Mouse (Mus musculus): ENCODE results near the gene Uhmk1. TPM values are rescaled to one million over a fixed set of nuclear protein-coding genes. Genes with fewer than 3 reads are reported as not detected.

Uhmk1 gene
- polyA plus RNA-seq, 1 experiment: 0.74 TPM

- no peak overlapping the region for H3K4me3 ChIP-seq (replicated peaks)
- peaks cover 9% of the 10 kb centered on the region for H3K4me1 ChIP-seq
- no peaks in the 10 kb centered on the region for H3K36me3 ChIP-seq (replicated peaks; ENCODE audit: low read length)
- H3K9me3 ChIP-seq: peaks cover 7% of the 10 kb centered on the region
- H3K27me3 ChIP-seq (replicated peaks): no peaks in the 10 kb centered on the region
- TF ChIP-seq GATA1 (IDR thresholded peaks at IDR 0.05; ENCODE audit: borderline replicate concordance, low read length) (no peak), FLI1 (IDR thresholded peaks at IDR 0.05; ENCODE audit: low read length) (no peak)
Measured at GRCm38 (mm10) chr1:170182706-170183105, 32.5 kb downstream of the Uhmk1 start.

GRCm38 (mm10) chr1:170176661-170177239 is 38.4 kb downstream of the Uhmk1 start:
- Histone ChIP-seq H3K4me3 (replicated peaks) (no peak overlapping the region), H3K36me3 (replicated peaks; ENCODE audit: low read length) (no peaks in the 10 kb centered on the region), H3K9me3 (no peaks in the 10 kb centered on the region), H3K4me1 (peaks cover 21% of the 10 kb centered on the region), H3K27me3 (replicated peaks) (no peaks in the 10 kb centered on the region)
- TF ChIP-seq GATA1 (IDR thresholded peaks at IDR 0.05; ENCODE audit: borderline replicate concordance, low read length): no peak
- TF ChIP-seq FLI1 (IDR thresholded peaks at IDR 0.05; ENCODE audit: low read length): no peak

GRCm38 (mm10) chr1:170175848-170176247 is 39.3 kb downstream of the Uhmk1 start:
- peak overlapping the region; percentile 50 for H3K4me3 ChIP-seq (replicated peaks)
- H3K9me3 ChIP-seq: no peaks in the 10 kb centered on the region
- peaks cover 21% of the 10 kb centered on the region for H3K4me1 ChIP-seq
- no peaks in the 10 kb centered on the region for H3K36me3 ChIP-seq (replicated peaks; ENCODE audit: low read length)
- no peak for TF ChIP-seq FLI1 (IDR thresholded peaks at IDR 0.05; ENCODE audit: low read length)
- no peak for TF ChIP-seq GATA1 (IDR thresholded peaks at IDR 0.05; ENCODE audit: borderline replicate concordance, low read length)
- H3K27me3 ChIP-seq (replicated peaks): no peaks in the 10 kb centered on the region

GRCm38 (mm10) chr1:170174814-170175332 is 40.3 kb downstream of the Uhmk1 start, which contains the start of gene Uap1:
Gene Uap1 (minus strand): TSS chr1:170174957.
- no peaks in the 10 kb centered on the region for H3K27me3 ChIP-seq (replicated peaks)
- no peaks in the 10 kb centered on the region for H3K36me3 ChIP-seq (replicated peaks; ENCODE audit: low read length)
- peaks cover 24% of the 10 kb centered on the region for H3K4me1 ChIP-seq
- no peaks in the 10 kb centered on the region for H3K9me3 ChIP-seq
- no peak for TF ChIP-seq FLI1 (IDR thresholded peaks at IDR 0.05; ENCODE audit: low read length)
- TF ChIP-seq GATA1 (IDR thresholded peaks at IDR 0.05; ENCODE audit: borderline replicate concordance, low read length): no peak
- H3K4me3 ChIP-seq (replicated peaks): peak within 1 kb of the TSS; percentile 98

GRCm38 (mm10) chr1:170173991-170174813 is 41.0 kb downstream of the Uhmk1 start:
- Histone ChIP-seq H3K36me3 (replicated peaks; ENCODE audit: low read length) (no peaks in the 10 kb centered on the region), H3K4me1 (peaks cover 26% of the 10 kb centered on the region), H3K27me3 (replicated peaks) (no peaks in the 10 kb centered on the region), H3K4me3 (replicated peaks) (peak overlapping the region; percentile 98), H3K9me3 (no peaks in the 10 kb centered on the region)
- TF ChIP-seq FLI1 (IDR thresholded peaks at IDR 0.05; ENCODE audit: low read length): no peak
- no peak for TF ChIP-seq GATA1 (IDR thresholded peaks at IDR 0.05; ENCODE audit: borderline replicate concordance, low read length)

- no peak for TF ChIP-seq FLI1 (IDR thresholded peaks at IDR 0.05; ENCODE audit: low read length)
- Histone ChIP-seq H3K4me3 (replicated peaks) (no peak overlapping the region), H3K9me3 (no peaks in the 10 kb centered on the region), H3K4me1 (peaks cover 16% of the 10 kb centered on the region), H3K27me3 (replicated peaks) (no peaks in the 10 kb centered on the region), H3K36me3 (replicated peaks; ENCODE audit: low read length) (peaks cover 25% of the 10 kb centered on the region)
Measured at GRCm38 (mm10) chr1:170167781-170168180, 47.4 kb downstream of the Uhmk1 start.

GRCm38 (mm10) chr1:170164913-170165312 is 50.3 kb downstream of the Uhmk1 start:
- H3K27me3 ChIP-seq (replicated peaks): no peaks in the 10 kb centered on the region
- no peak for TF ChIP-seq FLI1 (IDR thresholded peaks at IDR 0.05; ENCODE audit: low read length)
- no peak for TF ChIP-seq GATA1 (IDR thresholded peaks at IDR 0.05; ENCODE audit: borderline replicate concordance, low read length)
- peaks cover 43% of the 10 kb centered on the region for H3K36me3 ChIP-seq (replicated peaks; ENCODE audit: low read length)
- peaks cover 32% of the 10 kb centered on the region for H3K4me1 ChIP-seq
- no peaks in the 10 kb centered on the region for H3K9me3 ChIP-seq
- no peak overlapping the region for H3K4me3 ChIP-seq (replicated peaks)

- no peak for TF ChIP-seq FLI1 (IDR thresholded peaks at IDR 0.05; ENCODE audit: low read length)
- TF ChIP-seq GATA1 (IDR thresholded peaks at IDR 0.05; ENCODE audit: borderline replicate concordance, low read length): no peak
- peaks cover 33% of the 10 kb centered on the region for H3K4me1 ChIP-seq
- H3K36me3 ChIP-seq (replicated peaks; ENCODE audit: low read length): peaks cover 45% of the 10 kb centered on the region
- no peaks in the 10 kb centered on the region for H3K9me3 ChIP-seq
- no peaks in the 10 kb centered on the region for H3K27me3 ChIP-seq (replicated peaks)
- H3K4me3 ChIP-seq (replicated peaks): no peak overlapping the region
Measured at GRCm38 (mm10) chr1:170164053-170164614, 51.1 kb downstream of the Uhmk1 start.

GRCm38 (mm10) chr1:170163398-170163943 is 51.7 kb downstream of the Uhmk1 start:
- TF ChIP-seq FLI1 (IDR thresholded peaks at IDR 0.05; ENCODE audit: low read length) (no peak), GATA1 (IDR thresholded peaks at IDR 0.05; ENCODE audit: borderline replicate concordance, low read length) (no peak)

More at GRCm38 (mm10) chr1:170163398-170163943, 51.7 kb downstream of the Uhmk1 start:
- no peaks in the 10 kb centered on the region for H3K27me3 ChIP-seq (replicated peaks)
- no peak overlapping the region for H3K4me3 ChIP-seq (replicated peaks)
- peaks cover 33% of the 10 kb centered on the region for H3K4me1 ChIP-seq
- no peaks in the 10 kb centered on the region for H3K9me3 ChIP-seq
- peaks cover 51% of the 10 kb centered on the region for H3K36me3 ChIP-seq (replicated peaks; ENCODE audit: low read length)
